Mouse (Mus musculus) ovary, postnatal 36 days (tissue): ENCODE data around the gene Acap2.

Experiments
- DNase-seq: peaks from one replicate; pipeline ENCODE4 v3.0.0; 2022; ENCODE audit warnings: low spot score, mixed read lengths

Acap2 gene

DNA sequence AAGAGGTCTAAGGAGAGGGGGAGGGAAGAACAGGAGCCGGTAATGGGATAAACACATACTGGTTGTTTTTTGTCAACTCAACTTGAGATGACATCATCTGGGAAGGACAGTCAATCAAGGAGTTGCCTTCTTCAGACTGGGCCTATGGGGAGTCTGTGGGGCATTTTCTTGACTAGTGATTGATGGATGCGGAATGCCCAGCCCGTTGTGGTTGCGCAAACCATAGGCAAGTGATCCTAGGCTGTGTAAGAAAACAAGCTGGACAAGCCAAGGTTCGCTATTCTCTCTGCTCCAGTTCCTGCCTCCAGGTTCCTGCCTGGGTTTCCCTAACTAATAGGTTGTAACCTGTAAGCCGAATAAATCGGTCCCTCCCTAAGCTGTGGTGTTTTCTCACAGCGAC, 4.1 kb upstream of the Acap2 start:
- no peak for DNase-seq

DNA sequence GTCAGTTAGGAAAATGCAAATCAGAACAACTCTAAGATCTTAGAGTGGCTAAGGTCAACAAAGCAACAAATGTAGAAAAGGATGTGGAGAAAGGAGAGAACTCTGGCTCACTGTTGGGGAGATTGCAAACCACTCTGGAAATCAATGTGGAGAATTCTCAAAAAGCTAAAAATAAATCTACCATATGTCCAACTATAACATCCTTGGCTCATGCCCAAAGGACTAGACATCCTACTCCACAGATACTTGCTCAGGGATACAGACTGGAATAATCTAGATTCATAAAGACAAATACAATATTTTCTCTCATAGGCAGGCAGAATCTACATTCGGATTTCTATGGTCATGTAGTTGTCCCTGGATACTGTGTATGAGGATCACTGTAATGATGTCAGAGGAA, 3.2 kb upstream of the Acap2 start:
- DNase-seq, result no peak

DNA sequence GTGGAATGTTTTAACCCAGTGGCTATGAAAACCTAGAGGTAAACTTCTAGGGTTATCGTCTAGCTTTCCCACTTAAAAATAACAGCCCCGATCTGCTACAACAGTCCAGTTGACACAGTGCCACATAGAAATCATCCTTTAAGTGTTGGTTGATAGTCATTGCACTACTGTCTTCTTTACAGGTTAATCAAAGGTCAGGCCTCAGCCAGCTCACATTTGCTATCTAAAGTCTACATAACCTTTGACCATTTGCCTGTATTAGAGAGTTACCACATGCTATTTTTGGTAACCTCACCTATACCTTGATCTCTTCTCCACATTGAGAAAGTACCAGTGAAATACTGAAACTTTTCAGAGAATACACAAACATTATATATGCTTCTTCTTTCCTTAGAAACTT, 659 bp upstream of the Acap2 start:
- no peak for DNase-seq

GRCm38 (mm10) chr16:31199926-31200789, 887 bp downstream of the Acap2 start:
- DNase-seq, result peak; percentile 67

DNA sequence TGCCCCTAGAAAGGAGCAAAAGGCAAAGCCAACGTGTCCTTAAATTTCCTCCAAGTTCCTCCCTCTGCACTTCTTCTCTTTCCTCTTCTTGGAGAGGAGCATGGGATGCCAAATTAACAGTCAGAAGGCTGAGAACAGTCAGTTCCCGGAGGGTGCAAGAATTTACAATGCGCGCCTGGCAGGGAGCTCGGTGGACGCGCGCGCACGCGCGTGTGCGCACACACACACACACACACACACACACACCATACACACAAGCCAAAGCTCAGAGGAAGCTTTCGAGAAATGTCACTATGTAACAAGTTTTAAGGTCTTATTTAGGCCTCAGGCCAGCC, 1.5 kb downstream of the Acap2 start:
- peak; percentile 32 for DNase-seq

DNA sequence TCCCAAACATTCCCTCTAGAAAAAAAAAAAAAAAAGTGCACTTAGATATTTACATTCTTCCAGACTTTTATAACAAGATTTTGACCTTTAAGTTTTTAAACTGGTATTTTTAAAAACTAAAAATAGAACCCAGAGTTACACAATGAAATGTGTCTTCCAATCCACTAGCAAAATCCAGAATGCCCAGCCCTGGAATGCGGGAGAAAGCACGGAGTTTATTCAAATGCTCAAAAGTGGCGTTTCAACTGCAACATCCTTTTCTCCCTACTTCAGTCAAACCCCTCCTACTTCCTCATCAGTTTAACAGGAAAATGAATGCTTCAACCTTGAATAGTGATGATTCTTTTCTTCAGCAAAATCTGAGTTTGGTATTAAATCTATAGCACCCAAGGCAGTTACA, 4.1 kb downstream of the Acap2 start:
- DNase-seq, result no peak

- DNase-seq, result no peak
Measured at GRCm38 (mm10) chr16:31192526-31192925, 8.5 kb downstream of the Acap2 start.

- DNase-seq, result no peak
Measured at GRCm38 (mm10) chr16:31191818-31192217, 9.2 kb downstream of the Acap2 start.

DNA sequence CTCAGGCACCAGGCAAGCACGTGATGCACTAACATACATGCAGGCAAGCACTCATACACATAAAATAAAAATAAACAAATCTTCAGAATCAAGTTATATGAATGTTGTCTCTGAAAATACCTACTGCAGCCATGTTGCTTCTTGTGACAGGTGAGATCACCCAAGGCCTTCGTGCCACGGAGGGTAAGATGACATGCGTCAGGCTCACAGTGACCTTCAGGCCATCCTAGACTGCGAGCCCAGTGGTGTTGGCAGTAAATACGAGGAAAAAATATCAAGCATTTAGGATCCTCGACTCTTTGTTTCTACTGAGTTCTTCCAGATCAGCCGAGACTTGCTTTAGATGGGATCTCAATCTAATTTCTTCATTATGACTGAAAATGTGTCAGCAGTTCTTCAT, 10.6 kb downstream of the Acap2 start:
- no peak for DNase-seq

DNA sequence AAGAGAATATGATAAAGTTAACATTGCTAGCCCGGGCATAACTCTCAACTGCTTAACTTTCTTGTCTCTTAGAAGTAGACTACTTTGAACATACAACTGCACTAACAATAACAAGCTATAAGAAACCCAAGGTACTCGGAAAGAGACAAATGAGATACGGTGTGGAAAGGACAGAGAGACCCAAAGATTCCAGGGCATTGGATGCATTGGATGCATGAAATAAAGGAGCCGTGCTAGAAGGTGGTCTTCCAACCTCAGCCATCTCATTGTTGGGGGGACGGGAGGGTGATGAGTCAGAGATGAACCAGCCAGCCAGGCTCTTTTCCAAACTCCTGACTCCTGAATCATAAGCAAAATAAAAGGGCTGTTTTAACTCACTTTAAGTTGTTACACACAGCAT, 11.8 kb downstream of the Acap2 start:
- no peak for DNase-seq

DNA sequence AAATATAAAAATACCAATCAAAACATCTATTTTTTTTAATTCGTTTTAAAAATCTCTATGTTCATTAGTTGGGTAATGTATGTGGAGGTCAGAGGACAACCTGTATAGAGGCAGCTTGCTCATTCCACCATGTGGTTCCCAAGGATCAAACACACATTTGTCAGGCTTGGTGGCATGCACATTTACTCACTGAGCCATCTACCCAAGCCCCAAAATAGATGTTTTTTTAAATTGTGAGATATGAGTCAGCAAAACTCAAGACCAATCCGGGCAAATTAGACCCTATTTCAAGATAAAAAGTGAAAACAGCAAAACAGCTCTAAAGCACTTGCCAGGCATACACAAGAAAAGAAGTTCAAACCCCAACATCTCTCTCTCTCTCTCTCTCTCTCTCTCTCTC, 12.2 kb downstream of the Acap2 start:
- DNase-seq, result no peak

GRCm38 (mm10) chr16:31188270-31188669, 12.8 kb downstream of the Acap2 start:
- no peak for DNase-seq

GRCm38 (mm10) chr16:31187192-31187591, 13.9 kb downstream of the Acap2 start:
- DNase-seq, result no peak

DNA sequence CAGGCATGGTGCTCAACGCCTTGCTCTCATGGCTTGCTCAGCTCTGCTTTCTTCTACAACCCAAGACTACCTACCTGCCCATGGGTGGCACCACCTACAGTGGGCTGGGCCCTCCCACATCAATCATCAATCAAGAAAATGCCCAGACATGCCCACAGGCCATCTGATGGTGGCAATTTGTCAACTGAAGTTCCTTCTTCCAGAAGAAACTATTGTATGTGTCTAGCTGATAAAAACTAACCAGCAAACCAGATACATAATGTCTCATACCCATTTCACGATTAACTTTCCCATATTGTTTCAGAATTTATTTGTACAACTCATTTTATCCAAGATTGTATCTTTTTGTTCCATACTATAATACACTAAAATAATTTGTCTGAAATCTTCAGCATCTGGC, 15.3 kb downstream of the Acap2 start:
- no peak for DNase-seq

DNA sequence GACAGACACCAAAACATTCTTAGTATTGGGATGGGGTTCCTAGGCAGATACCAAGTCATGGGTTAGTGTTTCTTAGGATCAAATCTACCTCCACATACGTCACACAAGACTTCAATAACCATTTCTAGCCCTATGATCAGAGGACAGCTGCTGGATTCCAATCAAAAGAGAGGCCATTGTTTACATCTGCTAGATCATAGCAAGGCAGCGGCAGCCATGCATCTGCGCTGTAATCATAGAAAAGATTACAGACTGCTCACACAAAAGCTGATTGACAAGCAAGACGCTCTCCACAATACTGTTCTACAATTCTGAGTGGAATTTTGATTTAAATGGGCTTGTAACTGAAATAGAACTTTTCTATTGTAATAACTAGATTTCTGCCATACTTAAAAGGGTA, 16.3 kb downstream of the Acap2 start:
- DNase-seq, result no peak

DNA sequence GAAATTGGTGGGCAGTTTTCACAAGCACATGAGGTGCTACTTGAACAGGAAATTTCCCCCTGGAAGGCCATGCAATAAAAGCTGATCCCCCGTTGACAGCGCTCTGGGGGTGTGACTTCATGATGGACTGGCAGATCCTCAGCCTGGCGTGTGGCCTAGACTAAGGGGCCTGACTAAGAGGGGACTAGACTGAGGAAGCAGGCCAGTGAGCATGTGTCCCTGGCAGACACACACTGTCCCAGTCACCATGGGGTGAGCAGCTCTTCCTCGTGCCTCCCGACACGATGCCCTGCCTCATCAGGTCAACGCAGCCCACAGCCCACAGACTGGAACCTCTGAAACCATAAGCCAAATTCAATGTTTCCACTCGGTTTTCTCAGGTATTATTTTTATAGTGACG, 18.5 kb downstream of the Acap2 start:
- DNase-seq, result no peak

DNA sequence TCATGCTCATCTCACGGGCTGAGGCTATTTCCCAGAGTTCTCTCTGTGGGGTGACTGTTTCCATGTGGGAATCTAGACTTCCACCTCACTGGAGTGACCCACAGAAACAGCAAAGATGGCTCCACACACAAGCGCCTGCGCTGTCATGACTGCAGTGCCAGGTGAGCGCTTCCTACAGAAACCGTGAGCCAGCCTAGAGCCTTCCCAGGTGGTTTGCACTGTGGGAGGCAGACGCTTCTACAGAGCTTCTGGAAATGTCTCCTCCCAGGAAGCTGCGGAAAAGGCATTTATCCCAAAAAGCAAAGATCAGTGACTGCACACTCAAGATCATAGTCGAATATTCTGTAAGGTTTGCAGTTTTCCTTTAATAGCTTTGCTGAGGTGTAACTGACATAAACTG, 20.2 kb downstream of the Acap2 start:
- no peak for DNase-seq

- no peak for DNase-seq
Measured at GRCm38 (mm10) chr16:31179384-31179783, 21.7 kb downstream of the Acap2 start.

- no peak for DNase-seq
Measured at GRCm38 (mm10) chr16:31174880-31175638, 26.0 kb downstream of the Acap2 start.

- DNase-seq, result no peak
Measured at GRCm38 (mm10) chr16:31172229-31172628, 28.8 kb downstream of the Acap2 start.

- no peak for DNase-seq
Measured at GRCm38 (mm10) chr16:31171418-31171817, 29.6 kb downstream of the Acap2 start.

GRCm38 (mm10) chr16:31170297-31170696, 30.7 kb downstream of the Acap2 start:
- no peak for DNase-seq

DNA sequence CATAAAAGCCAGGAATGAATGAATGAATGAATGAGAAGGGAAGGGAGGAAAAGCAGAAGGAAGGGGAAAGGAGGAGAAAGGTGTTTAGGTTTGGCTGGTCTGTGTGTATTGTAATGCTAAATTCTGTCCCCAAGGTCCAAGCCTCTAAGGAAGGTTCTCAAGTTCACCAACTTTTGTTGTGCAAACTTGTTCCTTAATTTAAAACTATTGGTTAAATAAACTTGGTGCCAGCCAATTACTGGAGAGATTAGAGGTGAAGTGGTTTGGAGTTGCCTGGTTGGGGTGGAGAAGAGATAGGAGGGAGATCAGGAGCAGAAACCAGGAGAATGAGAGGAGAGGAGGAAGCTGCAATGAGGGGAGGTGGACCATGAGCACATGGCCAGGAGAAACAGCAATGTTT, 31.4 kb downstream of the Acap2 start:
- no peak for DNase-seq

GRCm38 (mm10) chr16:31167934-31168333, 33.1 kb downstream of the Acap2 start:
- DNase-seq, result no peak
